Mouse (Mus musculus): ENCODE measurements at regions not wholly inside any gene's neighbourhood (a gene's known extent, or its start where the extent isn't known, plus 50 kb on each side); places are given as distances from the start of the nearest gene placed in this dataset.
"Not testable (repeated sequence)": the region's sequence is repeated elsewhere in the genome, so short reads cannot be mapped to it uniquely, and the experiment has no call there.

DNA sequence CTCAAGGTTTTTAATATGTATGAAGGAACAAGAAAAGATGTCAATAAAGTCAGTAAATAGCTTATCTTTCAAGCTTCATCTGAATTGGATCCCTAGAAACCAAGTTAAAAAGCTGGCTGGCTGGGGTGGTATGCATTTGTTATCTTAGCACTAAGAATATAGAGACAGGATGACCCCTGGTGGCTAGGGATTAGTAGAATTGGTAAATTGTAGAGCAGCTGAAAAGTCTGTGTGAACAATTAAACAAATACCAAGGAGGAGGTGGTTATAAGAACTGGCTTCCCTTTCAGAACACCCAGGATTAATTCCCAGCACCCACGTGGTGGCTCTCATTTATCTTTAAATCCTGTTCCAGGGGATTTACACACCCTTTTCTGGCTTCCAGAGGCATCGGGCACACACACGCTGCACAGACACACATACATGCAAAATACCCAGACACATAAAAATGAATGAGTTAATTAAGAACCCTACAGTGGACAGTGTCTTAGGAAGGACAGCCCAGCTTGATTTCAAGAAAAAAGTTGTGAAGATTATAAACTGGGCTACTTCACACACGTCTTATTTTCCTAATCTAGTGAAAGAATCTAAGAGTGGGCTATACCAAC lies 170.5 kb downstream of the Pdzph1 start:
- no peak for DNase-seq (ENCODE audit: low read depth)

DNA sequence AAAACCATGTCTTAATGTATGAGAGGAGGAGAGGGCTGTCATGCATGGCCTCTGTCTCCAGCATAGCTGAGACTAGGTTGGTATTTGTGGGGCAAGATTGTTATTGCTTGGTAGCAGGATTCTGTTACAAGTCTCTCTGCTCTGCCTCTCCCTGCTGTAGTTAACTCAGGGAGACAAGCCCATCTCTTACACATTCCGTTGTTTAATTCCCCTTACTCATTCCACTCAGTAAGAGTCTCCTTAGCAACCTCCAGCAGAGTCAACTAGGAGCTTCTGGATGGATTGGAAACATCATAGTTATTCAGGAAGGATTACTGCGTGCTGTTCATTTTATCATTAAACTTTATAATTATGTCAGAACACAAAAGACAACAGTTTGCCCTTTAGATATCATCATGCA lies 171.8 kb downstream of the Pdzph1 start:
- DNase-seq (ENCODE audit: low read depth) = no peak

DNA sequence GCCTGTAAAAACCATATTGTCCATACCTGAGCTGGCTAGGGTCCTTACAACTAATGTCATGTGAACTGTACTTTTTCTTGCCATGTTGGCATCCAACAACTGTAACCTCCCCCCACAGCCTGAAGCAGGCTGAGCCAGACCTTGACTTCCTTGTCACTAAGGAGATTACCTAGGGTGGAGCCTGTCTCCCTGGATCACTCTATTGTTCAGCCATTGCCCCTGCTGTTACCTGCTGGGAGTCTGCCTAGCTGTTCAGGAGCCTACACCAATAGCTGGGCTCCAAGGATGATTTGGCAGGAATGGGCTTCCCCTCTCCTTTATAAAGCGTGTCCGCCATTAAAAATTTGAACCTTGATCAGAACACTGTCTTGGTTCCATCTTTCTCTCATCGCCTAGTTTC lies 215.7 kb downstream of the Pdzph1 start:
- not testable (repeated sequence) for DNase-seq (ENCODE audit: low read depth)

DNA sequence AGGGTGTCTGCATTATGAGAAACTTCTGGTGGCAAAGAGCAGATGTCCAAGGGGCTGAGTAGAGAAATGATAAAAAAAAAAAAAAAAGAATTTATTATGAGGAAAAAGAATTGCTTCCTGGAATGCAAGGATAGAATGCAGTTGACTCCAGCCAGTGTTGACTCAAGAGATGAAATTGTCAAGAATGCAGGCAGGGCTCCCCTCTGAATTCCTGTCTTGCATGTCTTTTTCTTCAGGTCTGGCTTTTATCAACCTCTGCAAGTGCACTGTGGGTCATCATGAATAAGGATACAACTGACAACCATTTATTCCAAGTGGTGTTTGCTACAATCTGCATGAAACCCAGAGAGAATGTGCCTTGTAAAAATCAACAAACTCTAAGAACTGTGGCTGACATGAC lies 217.6 kb downstream of the Pdzph1 start:
- DNase-seq (ENCODE audit: low read depth) = no peak

DNA sequence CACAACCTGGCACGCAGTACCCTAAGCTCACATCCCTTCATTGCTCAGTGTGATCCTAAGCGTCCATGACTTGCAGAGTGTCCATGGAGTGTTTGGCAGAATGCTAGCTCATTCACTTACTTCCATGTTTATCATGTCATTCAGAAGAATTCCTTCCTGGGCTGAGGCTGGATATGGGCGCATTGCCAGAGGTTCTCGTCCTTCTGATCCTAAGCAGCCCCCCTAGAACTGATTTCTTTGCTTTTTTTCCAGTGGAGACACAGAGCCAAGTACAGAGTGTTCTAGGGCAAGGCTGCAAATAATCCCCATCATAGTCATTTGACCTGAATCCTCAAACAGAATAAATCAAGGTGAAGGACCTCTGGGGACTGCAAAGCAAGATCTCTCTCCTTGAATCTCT lies 226.0 kb downstream of the Pdzph1 start:
- no peak for DNase-seq (ENCODE audit: low read depth)

DNA sequence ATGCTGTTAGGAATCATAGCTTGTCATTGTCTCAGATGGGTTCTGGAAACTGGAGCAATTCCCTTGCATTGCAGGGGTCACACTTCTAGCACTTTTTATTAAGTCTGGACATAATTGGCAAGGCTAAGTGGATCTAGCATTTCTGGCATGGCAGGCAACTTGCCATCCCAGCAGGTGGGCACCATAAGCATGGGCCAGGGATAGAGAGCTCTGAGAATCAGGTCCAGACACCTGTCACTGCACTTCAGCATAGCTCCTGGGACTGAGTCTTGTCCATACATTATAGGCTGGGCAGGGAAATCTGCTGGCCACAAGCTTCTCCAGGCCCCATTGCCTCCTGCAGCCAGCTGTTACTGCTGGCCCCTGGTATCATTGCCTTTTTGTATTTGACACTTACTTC lies 242.2 kb downstream of the Pdzph1 start:
- no peak for DNase-seq (ENCODE audit: low read depth)

DNA sequence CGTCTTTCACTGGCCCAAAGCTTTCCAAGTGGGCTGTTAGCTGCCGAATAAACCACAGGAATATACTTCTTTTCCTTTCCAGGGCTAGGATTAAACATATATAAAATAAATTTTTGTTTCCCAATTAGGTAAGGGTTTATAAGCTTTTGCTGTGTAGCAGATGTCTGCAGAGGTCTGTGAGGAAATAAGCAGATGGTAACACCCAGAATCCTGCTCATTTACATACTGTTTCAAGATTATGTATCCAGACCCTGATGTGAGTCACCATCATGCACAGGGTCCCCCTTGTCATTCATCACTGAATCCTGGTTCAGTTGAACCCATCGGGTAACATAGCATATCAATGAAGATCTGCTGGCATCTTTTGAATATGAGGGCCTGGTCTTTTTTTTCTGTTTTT lies 242.9 kb downstream of the Pdzph1 start:
- no peak for DNase-seq (ENCODE audit: low read depth)

DNA sequence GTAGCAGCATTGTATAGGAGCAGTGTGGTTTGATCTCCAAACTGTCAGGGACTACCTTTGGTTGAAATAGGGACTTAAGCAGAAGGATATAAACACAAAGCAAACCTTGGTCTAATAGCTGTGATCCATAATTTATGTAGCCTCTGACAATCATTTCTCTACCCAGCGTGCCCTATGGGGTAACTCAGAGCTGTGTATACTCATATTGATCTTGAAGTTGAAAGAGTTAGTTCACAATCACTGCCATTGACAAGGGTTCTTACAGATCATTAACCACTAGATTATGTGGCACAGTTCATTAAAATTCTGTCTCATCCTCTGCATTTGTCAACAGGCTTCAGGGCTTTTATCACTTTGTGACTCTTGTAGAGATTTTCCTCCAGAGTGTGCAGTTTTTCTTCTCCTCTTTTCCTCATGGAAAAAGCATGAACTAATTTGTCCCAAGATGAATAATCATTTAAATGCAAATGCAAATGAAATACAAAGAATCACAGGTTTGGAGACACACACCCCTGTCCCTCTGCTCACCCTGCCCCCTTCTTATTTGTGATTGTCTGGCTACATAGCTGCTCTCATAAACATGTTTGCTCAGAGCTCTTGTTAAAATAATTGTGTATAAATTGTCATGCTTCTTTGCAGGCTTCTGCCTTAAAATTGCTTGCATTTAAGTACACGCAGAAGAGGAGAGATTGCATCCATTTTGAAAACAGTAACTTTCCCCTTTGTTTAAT lies 280.3 kb downstream of the Pdzph1 start:
- DNase-seq (ENCODE audit: low read depth) = no peak

DNA sequence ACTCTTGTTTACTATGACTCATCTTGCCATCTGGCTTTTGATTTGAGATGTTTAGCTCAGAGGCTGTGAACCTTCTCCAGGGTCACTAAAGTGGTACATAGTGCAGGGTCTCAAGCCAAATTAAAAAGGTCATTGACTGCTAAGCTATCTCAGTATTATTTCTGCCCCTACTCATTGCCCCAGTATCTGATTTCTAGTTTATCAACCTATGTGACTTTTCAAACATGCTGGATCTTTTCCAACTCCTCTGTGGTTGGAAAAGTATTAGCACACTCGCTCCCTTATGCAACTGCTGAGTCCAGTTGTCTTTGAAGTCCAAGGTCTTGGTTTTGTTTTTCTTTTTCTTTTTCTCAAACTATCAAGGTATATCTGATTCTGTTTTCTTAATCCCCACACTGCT lies 301.0 kb downstream of the Pdzph1 start:
- DNase-seq (ENCODE audit: low read depth) = no peak

DNA sequence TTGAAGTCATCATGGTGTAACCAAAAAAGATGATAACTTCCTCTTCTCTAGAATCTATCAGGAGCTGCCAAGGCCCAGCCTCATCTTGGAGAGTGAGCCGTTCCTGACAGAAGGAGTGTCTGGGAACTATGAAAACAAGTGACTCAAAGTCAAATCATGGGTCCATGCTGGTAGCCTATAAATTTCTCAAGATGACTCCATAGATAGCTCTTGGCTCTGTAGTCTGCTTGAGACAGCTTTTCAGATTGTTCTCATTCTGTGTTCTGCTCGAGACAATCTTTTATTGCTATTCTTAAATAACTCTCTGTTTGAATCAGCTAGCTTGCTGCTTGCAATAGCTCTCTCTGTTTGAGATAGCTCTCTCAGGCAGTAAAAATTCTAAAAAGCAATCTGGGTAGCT lies 318.9 kb downstream of the Pdzph1 start:
- DNase-seq (ENCODE audit: low read depth) = no peak

DNA sequence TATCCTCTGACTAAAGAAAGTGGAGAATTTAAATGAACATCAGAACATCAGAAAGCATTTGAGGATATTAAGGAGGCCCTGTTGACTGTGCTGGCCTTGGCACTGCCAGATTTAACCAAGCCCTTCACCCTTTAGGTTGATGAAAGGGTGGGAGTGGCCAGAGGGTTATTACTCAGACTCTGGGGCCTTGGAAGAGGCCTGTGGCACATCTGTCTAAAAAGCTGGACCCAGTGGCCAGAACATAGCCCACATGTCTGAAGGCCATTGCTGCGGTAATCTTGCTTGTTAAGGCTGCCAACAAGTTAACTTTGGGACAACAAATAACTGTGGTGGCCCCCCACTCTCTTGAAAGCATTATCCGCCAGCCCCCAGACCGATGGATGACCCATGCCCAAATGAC lies 323.1 kb downstream of the Pdzph1 start:
- no peak for DNase-seq (ENCODE audit: low read depth)

DNA sequence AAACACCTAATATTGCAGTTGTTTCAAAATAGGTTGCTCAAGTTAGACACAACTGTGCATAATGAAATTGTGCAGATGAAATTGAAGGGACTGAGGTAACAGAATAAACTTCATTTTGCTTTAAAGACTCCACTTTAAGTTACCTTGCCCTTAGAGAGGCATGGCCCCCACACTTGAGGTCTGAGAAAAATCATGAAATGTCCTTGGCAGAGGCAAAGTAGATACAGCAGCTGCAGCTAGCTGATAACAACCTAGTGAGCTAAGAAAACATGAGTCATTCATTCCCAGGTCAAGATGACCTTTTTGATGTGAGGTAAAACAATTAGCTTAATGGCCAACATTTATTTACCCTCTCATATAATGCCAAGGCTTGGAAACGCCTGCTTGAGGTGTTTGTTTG lies 347.4 kb downstream of the Pdzph1 start:
- DNase-seq (ENCODE audit: low read depth) = no peak

DNA sequence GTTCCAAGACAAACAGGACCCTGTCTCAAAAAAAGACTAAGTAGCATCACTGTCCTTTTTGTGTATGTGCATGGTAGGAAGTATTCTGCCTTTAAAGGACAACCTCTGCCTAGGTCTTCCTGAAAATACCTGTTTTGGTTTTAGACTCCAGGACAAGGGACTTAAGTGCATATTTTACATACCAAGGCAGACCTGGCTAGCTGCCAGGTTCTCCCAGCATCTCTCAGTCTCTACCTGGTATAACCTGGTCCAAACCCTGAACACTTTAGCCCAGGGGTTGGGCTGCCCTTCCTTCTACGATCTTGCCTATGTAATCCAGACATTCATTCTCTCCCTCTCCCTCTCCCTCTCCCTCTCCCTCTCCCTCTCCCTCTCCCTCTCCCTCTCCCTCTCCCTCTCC lies 348.9 kb downstream of the Pdzph1 start:
- DNase-seq (ENCODE audit: low read depth) = no peak

DNA sequence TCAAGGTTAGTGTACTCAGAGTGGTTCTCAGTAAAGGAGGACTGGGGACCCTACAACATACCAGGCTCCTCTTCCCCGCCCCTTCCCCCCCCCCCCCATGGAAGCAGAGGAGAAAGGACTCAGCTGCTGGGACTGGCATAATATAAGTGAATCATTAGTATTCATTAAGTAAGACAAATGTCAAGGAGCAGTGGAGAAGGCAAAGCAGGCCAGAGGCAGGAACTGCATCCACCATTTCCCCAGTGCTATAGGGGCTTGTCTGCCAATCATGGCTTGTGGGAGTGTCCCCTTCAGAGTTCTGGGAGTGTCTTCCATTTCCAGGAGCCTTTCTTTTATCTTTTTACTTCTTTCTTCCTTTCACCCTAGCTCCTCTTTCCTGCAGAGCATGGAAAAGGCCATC lies 392.3 kb downstream of the Pdzph1 start:
- no peak for DNase-seq (ENCODE audit: low read depth)

DNA sequence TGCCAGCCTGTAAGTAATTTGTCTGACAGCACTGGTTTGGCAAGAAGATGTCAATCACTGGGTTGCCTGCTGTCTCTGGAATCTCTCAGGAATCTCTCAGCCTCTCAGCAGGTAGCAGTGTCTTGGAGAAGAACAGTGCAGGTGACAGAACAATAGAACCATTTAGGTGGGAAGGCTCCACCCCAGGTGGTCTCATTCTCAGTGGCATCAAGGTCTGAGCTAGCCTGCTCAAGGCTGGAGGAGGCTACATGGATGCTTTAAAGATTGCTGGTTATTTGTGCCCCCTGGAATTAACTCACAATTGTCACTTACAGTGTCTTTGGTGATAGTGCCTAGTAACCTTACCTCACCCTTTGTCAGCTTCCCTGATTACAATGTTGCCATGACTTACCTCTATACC lies 394.5 kb downstream of the Pdzph1 start:
- no peak for DNase-seq (ENCODE audit: low read depth)

DNA sequence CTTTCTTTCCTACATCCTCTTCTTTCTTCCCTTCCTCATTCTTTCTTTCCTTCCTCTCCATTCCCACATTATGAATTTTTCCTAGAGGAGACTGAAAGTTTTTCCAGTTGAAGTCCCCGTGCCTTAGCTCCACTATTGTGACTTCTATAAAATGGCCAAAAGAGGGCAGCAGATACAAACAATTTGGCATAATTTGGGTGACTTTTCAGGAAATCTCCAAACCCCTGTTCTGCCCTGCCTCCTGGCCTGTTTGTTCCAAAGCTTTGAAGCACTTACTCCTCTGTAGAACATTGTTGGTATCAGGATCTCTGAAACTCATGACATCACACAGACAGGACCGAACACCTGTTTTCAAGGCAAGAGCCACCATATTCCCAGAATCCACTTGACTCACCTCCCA lies 403.2 kb downstream of the Pdzph1 start:
- DNase-seq (ENCODE audit: low read depth) = peak; percentile 3

DNA sequence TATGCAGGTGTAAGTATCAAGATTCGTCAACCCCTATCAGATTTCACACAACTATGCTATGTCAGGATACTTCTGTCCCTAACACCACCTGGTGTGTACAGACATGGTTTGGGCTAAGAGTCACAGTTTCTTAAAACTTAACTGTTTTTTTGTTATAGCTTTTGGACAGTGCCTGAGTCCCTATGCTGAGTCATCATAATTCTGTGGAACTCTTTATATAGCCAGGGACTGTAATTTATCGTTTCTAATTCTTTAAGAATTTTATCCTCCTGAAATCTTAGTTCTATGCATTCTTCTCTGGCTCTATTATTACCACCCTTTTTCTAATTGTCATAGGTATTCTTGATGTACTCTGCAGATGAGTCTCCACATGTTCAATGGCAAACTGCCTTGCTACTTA lies 418.3 kb downstream of the Pdzph1 start:
- DNase-seq (ENCODE audit: low read depth) = no peak

Measured in c-Kit-positive CD71-positive TER-119-negative erythroid progenitor cells, embryonic 14.5 days (primary cell).